Mouse (Mus musculus): ENCODE data around the gene Cpne9. TPM values are rescaled to one million over a fixed set of nuclear protein-coding genes. Genes with fewer than 3 reads are reported as not detected.

Cpne9 gene
- polyA plus RNA-seq, 1 experiment: 0.13 TPM

- no peak for DNase-seq (ENCODE audit: low read depth in 1 of 2, low spot score in 2 of 2)
- WGBS: 90% methylated on average over 5 of the region's 5 CpGs
- H3K4me1 ChIP-seq (ENCODE audit: control insufficient read depth, insufficient read depth, insufficient read length): no peaks in the 10 kb centered on the region
- H3K27ac ChIP-seq (ENCODE audit: insufficient read depth, low read length): no peak overlapping the region
- H3K4me3 ChIP-seq (ENCODE audit: extremely low read depth, insufficient read depth, insufficient read length): no peak overlapping the region
- H3K27me3 ChIP-seq (ENCODE audit: control insufficient read depth, insufficient read depth, low read length): no peaks in the 10 kb centered on the region
- H3K36me3 ChIP-seq (ENCODE audit: control insufficient read depth, insufficient read depth, low read length): no peaks in the 10 kb centered on the region
- no peak for TF ChIP-seq POLR2A (IDR thresholded peaks at IDR 0.05; ENCODE audit: low read depth, low read length)
- no peak for TF ChIP-seq CTCF (IDR thresholded peaks at IDR 0.05; ENCODE audit: extremely low read depth, insufficient read depth, insufficient read length, insufficient replicate concordance)
These were observed 19.2 kb downstream of the Cpne9 start for GRCm38 (mm10) chr6:113301350-113301749.

- Histone ChIP-seq H3K27me3 (ENCODE audit: control insufficient read depth, insufficient read depth, low read length) (no peaks in the 10 kb centered on the region), H3K4me3 (ENCODE audit: extremely low read depth, insufficient read depth, insufficient read length) (no peak overlapping the region), H3K27ac (ENCODE audit: insufficient read depth, low read length) (no peak overlapping the region), H3K36me3 (ENCODE audit: control insufficient read depth, insufficient read depth, low read length) (no peaks in the 10 kb centered on the region), H3K4me1 (ENCODE audit: control insufficient read depth, insufficient read depth, insufficient read length) (no peaks in the 10 kb centered on the region)
- WGBS: 5% methylated on average over 3 of the region's 3 CpGs
- DNase-seq (ENCODE audit: low read depth in 1 of 2, low spot score in 2 of 2): peak in 1 of 2 experiments; percentile 46
- TF ChIP-seq CTCF (IDR thresholded peaks at IDR 0.05; ENCODE audit: extremely low read depth, insufficient read depth, insufficient read length, insufficient replicate concordance): peak; percentile 20; the same call in 1 of the 2 replicates
- no peak for TF ChIP-seq POLR2A (IDR thresholded peaks at IDR 0.05; ENCODE audit: low read depth, low read length)
These were observed 20.2 kb downstream of the Cpne9 start for GRCm38 (mm10) chr6:113302258-113302657.

- TF ChIP-seq POLR2A (IDR thresholded peaks at IDR 0.05; ENCODE audit: low read depth, low read length): no peak; the same call in 1 of the 2 replicates
- TF ChIP-seq CTCF (IDR thresholded peaks at IDR 0.05; ENCODE audit: extremely low read depth, insufficient read depth, insufficient read length, insufficient replicate concordance): no peak
- 1% methylated on average over 50 of the region's 50 CpGs for WGBS
- Histone ChIP-seq H3K27ac (ENCODE audit: insufficient read depth, low read length) (peak overlapping the region; percentile 99), H3K4me1 (ENCODE audit: control insufficient read depth, insufficient read depth, insufficient read length) (no peaks in the 10 kb centered on the region; the same call in 1 of the 2 replicates), H3K36me3 (ENCODE audit: control insufficient read depth, insufficient read depth, low read length) (peaks cover 10% of the 10 kb centered on the region), H3K27me3 (ENCODE audit: control insufficient read depth, insufficient read depth, low read length) (no peaks in the 10 kb centered on the region), H3K4me3 (ENCODE audit: extremely low read depth, insufficient read depth, insufficient read length) (peak overlapping the region; percentile 74)
- peak; percentile 98 to 100 for DNase-seq (ENCODE audit: low read depth in 1 of 2, low spot score in 2 of 2)
These were observed 24.3 kb downstream of the Cpne9 start for GRCm38 (mm10) chr6:113306322-113306985.

- DNase-seq (ENCODE audit: low read depth in 1 of 2, low spot score in 2 of 2): no peak
- Histone ChIP-seq H3K27ac (ENCODE audit: insufficient read depth, low read length) (peak within 1 kb of the TSS; percentile 99), H3K36me3 (ENCODE audit: control insufficient read depth, insufficient read depth, low read length) (peaks cover 10% of the 10 kb centered on the region), H3K27me3 (ENCODE audit: control insufficient read depth, insufficient read depth, low read length) (no peaks in the 10 kb centered on the region), H3K4me1 (ENCODE audit: control insufficient read depth, insufficient read depth, insufficient read length) (no peaks in the 10 kb centered on the region; the same call in 1 of the 2 replicates), H3K4me3 (ENCODE audit: extremely low read depth, insufficient read depth, insufficient read length) (peak within 1 kb of the TSS; percentile 74)
- WGBS: 1% methylated on average over 32 of the region's 32 CpGs
- TF ChIP-seq CTCF (IDR thresholded peaks at IDR 0.05; ENCODE audit: extremely low read depth, insufficient read depth, insufficient read length, insufficient replicate concordance) (no peak), POLR2A (IDR thresholded peaks at IDR 0.05; ENCODE audit: low read depth, low read length) (peak; percentile 15; the same call in 1 of the 2 replicates)
These were observed 24.9 kb downstream of the Cpne9 start, which contains the start of gene Brpf1 for GRCm38 (mm10) chr6:113306986-113307349. Gene Brpf1 (plus strand): TSS chr6:113307137.

- WGBS: under 1% methylated on average over 33 of the region's 34 CpGs
- TF ChIP-seq POLR2A (IDR thresholded peaks at IDR 0.05; ENCODE audit: low read depth, low read length) (no peak), CTCF (IDR thresholded peaks at IDR 0.05; ENCODE audit: extremely low read depth, insufficient read depth, insufficient read length, insufficient replicate concordance) (no peak)
- Histone ChIP-seq H3K4me1 (ENCODE audit: control insufficient read depth, insufficient read depth, insufficient read length) (no peaks in the 10 kb centered on the region; the same call in 1 of the 2 replicates), H3K27me3 (ENCODE audit: control insufficient read depth, insufficient read depth, low read length) (no peaks in the 10 kb centered on the region), H3K27ac (ENCODE audit: insufficient read depth, low read length) (peak overlapping the region; percentile 99), H3K4me3 (ENCODE audit: extremely low read depth, insufficient read depth, insufficient read length) (peak overlapping the region; percentile 74), H3K36me3 (ENCODE audit: control insufficient read depth, insufficient read depth, low read length) (peaks cover 13% of the 10 kb centered on the region)
- peak in 1 of 2 experiments; percentile 48 for DNase-seq (ENCODE audit: low read depth in 1 of 2, low spot score in 2 of 2)
These were observed 25.5 kb downstream of the Cpne9 start for GRCm38 (mm10) chr6:113307481-113308121.

DNA sequence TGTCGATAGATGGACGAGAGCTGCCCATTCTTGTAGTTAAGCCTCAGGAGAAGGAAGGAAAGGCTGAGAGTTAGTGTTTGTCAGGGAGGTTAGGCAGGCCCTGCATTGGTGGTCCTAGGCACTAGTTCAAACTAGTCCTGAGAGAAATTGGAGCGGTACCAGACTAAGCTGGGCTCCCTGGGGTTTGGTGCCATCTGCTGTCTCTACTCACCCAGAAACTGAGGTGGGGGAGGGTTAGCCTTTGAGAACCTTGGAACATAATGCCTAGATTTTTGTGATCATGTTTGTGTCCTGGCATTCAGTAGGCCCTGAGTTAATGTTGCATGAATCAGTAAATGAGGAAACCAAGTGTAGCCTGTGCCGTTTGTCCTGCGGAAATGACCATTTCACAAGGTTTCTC, 26.0 kb downstream of the Cpne9 start:
- Histone ChIP-seq H3K4me1 (ENCODE audit: control insufficient read depth, insufficient read depth, insufficient read length) (no peaks in the 10 kb centered on the region; the same call in 1 of the 2 replicates), H3K27me3 (ENCODE audit: control insufficient read depth, insufficient read depth, low read length) (no peaks in the 10 kb centered on the region), H3K4me3 (ENCODE audit: extremely low read depth, insufficient read depth, insufficient read length) (peak overlapping the region; percentile 74; the same call in 1 of the 2 replicates), H3K36me3 (ENCODE audit: control insufficient read depth, insufficient read depth, low read length) (peaks cover 14% of the 10 kb centered on the region), H3K27ac (ENCODE audit: insufficient read depth, low read length) (peak overlapping the region; percentile 99)
- no peak for TF ChIP-seq POLR2A (IDR thresholded peaks at IDR 0.05; ENCODE audit: low read depth, low read length)
- TF ChIP-seq CTCF (IDR thresholded peaks at IDR 0.05; ENCODE audit: extremely low read depth, insufficient read depth, insufficient read length, insufficient replicate concordance): peak; percentile 28; the same call in 1 of the 2 replicates
- peak in 1 of 2 experiments; percentile 44 for DNase-seq (ENCODE audit: low read depth in 1 of 2, low spot score in 2 of 2)
- 11% methylated on average over 5 of the region's 5 CpGs for WGBS
